Mouse (Mus musculus): ENCODE measurements around the gene Frmd3. TPM values are rescaled to one million over a fixed set of nuclear protein-coding genes. Genes with fewer than 3 reads are reported as not detected.
A peak's percentile ranks its signal among the peaks of the same experiment; 100 is the strongest.
"Not testable (repeated sequence)": the region's sequence is repeated elsewhere in the genome, so short reads cannot be mapped to it uniquely, and the experiment has no call there.

Frmd3 gene
- under 1 TPM; 0.19 to 0.23 TPM for total RNA-seq (2021)
- long read RNA-seq, experiment 1 = 0 reads
- long read RNA-seq, experiment 2 = 0 reads

DNA sequence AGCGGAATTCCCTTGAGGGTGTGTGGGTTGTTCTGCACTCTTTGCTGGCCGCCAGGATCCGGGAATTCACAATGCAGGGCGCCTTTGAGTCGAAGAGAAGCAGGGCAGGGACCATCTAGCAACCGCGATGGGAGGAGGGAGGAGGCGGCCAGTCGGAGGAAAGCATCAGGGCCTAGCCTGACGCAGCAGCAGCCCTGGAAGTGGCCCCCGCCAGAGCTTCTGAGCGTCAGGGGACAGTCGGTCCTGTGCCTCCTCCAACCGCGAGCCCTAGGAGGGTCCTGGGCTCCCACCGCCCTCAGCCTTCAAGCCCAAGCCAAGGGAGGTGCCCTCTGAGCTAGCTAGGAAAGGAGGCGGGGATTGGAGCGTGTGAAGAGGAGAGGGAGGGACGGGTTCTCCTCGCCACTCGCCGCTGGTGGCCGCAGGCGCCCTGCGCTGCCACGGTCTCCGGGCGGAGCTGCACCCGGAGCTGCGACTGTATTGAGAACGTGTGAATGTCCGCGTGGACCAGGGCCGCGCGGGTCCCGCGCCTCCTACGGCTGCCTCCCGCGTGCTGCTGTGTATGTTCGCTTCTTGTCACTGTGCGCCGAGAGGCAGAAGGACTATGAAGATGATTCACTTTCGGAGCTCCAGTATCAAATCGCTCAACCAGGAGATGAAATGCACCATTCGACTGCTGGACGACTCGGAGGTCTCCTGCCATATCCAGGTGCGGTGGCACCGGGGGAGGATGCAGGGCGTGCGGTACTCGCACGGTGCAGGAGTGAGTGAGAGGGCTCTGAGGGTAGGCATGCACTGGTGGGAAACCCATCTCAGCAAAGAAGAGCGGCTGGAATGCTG, at the start of gene Frmd3:
Gene Frmd3 (plus strand): TSS at position 232 of the 837 bp plus-strand sequence.
- peak; percentile 6 to 25 for DNase-seq (ENCODE audit: low spot score in 2 of 2)

DNA sequence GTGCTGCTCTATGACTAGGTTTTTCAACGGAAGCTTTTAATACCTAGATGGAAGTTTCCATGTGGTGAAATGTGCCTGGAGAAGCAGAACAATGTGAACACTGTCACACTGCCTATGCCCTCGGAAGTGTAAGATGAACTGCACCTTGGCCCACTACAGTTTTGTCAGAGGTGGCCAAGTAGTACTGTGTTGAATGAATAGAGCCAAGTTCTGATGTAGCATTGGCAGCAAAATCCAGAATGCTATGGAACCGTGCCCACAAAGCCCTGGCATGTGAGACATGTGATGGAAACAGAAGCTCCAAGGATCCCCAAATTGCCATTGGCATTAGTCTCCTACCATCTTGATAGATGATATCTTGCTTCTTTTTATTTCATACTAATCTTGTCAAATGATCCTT, 32.8 kb upstream of the Frmd3 start:
- no peak for DNase-seq (ENCODE audit: low spot score in 2 of 2)

DNA sequence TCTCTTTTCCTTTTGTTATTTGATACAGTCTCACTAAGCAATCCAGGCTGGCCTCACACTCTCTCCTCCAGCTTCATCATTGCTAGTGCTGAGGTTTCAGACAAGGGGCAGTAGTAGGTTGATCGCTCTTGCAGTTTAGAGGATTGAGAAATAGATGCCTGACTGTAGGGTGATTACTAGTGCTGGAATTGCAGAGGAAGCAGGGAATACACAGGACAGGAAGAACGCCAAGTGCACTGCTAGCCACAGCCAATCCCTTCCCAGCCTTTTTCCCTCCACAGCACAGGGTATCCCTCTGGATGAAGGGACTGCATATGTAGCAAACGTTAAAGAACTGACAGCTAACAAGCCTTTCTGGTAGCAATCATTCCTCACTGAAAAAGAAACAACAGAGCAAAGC, 965 bp upstream of the Frmd3 start:
- DNase-seq (ENCODE audit: low spot score in 2 of 2) = no peak

DNA sequence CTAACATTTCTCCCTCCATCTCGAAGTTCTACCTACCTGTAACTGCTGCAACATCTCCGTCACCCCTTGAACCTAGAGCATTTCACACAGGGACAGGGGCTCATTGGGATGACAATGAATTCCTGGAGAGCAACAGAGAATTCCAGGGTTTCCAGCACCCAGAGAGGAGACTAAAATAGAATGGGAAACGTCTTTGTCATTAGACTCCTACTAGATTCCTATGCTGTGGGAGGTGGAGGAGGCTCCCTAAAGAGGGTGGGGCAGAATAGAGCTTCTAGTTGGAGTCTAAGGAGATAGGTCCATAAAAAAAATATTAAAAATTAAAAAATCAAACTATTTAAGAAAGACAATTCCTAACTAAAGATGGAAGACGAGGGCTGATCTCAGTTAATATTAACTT, 542 bp upstream of the Frmd3 start:
- DNase-seq (ENCODE audit: low spot score in 2 of 2) = no peak

DNA sequence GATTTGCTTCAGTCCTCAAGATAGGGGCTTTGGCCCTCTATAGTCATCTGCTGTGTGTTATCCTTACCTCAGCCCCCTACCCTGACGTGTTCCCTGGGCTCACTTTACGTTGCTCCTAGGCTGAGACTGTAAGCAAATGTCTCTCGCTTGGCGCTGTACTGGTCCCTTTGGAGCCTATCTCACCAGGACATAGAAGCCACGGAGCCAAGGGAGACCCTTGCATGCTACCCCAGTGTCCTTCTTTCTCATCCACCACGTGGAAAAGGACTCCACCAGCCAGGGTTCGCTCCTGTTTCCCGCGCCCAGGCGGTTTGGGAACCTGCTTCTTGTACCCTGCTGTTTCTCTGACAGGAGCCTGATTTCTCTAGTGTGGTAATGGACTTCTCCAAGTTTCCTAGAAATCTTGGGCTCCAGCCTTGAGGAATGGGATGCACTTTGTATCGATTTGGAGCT, 832 bp downstream of the Frmd3 start:
- DNase-seq (ENCODE audit: low spot score in 2 of 2) = no peak

DNA sequence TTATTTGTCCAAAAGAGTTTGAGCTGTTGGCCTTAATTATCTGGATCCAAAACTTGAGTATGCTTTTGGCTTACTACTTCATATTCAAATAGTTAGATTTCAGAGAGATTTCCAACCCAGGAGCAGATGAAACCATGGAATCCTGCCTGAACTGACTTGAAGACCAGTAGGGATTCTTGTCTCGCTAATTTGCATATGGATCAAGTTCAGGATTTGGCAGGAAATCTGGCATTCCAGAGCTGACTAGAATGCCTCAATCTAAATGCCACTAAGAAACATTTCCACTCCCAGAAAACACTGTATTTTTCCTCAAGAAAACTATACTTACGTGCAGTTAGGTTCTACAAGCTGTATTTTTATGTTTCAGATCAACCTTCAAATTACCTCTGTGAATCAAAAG, 6.8 kb downstream of the Frmd3 start:
- no peak for DNase-seq (ENCODE audit: low spot score in 2 of 2)

DNA sequence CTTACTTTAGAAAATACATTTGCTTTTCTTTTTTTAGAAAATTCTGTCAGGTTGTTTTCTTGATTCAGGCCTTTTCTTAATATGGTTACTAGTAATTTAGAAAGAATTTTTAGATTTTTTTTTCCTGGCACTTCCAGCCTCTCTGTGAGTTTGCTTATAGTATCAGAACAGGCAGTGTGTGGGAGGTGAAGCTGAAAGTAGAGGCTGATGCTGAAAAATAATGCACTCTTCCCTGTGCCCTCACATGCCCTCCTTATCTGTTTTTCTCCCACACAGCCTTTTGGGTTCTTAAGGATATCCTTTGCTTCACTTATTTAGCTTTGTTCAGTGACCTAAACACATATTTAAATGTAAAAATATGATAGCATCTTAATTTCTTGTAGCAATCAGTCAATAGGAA, 30.0 kb downstream of the Frmd3 start:
- DNase-seq (ENCODE audit: low spot score in 2 of 2) = no peak

DNA sequence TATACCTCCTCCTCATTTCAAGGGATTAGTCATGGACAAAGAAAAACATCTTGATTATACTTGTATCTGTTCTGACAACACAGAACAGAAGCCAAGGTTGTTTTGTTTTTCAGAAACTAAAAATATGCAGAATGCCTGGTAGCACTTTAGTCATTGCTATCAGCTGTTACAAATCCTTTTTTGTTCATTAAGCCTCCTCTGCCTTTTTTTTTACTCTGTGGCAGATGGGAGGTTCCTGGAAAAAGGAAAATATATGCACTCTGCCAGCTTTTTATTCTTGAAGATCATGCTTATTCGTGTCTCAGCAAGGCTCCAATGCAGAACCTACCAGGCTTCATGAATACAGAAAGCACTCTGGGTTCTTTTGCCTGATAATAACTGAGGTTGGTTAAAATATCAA, 38.5 kb downstream of the Frmd3 start:
- no peak for DNase-seq (ENCODE audit: low spot score in 2 of 2)

DNA sequence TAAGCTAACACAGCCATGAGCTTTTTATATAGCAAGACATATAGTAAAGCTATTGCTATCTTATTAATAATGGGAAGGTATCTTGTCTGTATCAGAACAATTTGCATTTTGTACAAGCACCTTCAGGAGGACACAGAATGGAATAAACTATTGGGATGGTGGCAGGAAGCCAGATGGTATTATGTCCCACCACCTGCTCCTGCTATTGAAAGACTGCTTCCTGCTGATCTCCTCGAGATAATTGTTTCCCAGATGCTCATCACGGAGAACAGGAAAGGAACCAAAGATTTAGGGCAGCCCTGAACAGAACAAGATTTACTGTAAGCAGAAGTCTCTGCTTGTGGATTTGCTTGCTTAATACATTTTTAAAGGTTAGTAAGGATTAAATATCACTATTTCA, 63.5 kb downstream of the Frmd3 start:
- DNase-seq (ENCODE audit: low spot score in 2 of 2) = no peak

DNA sequence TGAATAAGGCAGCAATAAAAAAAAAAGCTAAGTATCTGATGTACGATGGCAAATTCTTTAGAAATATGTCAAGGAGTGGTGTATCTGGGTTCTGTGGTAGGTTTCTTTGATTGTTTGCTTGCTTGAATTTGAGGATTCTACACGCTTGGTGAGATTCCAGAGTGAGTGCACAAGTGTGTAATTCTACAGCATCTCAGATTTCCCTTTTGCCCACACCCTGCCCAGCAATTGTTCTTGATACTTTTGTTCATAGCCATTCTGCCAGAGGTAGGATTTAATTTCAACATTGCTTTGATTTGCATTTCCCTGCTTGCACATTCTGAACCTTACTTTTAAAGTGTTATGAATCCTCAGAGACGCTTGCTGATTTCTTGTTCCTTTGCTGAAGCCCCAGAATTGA, 97.6 kb downstream of the Frmd3 start:
- DNase-seq (ENCODE audit: low spot score in 2 of 2) = no peak

DNA sequence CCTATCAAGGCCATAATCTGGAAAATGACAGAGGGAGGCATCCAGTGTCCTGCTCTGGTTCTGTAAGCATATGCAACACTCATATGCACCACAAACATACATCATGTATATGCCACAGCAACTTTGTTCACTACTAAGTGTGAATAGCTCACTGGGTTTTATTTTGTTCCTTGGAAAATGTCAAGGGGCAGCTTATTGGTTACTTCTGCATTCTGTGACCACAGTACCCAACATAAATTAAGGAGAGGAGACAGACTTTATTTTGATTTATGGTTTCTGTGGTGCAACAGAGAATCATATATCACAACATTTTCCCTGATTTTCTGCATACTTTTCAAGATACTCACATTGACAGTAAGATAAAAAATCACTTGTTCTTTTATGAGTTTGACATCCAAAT, 178.3 kb downstream of the Frmd3 start:
- no peak for DNase-seq (ENCODE audit: low spot score in 2 of 2)

DNA sequence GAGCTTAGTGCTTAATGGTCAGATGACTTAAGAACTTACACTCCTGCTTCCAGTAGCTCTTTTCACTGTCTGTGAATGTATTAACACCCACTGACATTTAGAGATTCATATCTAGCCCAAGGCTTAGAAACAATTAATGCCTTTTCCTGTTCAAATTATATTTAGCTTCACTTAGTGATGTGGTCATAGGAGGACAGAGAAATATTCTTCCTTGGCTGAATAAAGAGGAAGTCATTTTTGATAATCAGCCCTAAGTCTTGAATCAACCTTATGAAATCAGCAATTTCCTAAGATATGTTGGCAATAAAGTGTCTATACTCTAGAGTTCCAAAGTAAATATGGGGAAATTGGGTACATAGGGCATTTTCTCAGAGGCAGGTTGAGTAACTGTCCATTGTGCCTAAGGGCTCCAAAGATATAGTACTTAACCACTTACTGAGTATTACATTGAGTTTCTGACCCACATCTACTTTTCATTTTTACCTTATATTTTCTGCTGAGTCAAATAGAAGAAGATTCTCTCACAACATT, 188.1 kb downstream of the Frmd3 start:
- DNase-seq (ENCODE audit: low spot score in 2 of 2) = no peak

DNA sequence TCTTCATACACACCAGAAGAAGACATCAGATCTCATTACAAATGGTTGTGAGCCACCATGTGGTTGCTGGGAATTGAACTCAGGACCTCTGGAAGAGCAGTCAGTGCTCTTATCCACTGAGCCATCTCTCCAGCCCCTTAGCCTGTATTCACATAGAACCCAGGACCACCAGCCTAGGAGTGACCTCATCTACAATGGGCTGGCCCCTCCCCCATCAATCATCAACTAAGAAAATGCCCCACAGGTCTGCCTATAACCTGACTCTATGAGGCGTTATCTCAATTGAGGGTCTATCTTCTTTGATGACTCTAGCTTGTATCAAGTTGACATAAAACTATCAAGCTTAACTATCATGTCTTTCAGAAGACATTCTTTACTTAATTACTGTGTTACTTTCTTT, 208.5 kb downstream of the Frmd3 start:
- not testable (repeated sequence) for DNase-seq (ENCODE audit: low spot score in 2 of 2)

DNA sequence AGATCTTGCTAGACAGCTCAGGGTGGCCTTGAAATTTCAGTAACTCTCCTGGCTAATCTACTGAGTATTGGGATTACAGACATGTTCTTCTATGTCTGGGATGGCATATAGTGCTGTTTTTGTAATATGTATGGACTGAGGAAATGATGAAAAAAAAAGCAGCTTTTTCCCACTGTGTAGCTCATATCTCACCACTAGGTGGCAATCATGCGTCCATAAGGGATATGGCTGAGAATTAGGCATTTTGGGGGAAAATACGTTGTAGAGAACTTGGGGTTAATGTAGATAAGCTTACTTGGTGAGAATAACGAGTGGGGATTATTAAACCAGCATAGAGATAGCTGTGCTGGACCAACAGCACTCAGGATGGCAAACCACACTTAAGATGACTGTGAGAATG, 209.1 kb downstream of the Frmd3 start:
- no peak for DNase-seq (ENCODE audit: low spot score in 2 of 2)

DNA sequence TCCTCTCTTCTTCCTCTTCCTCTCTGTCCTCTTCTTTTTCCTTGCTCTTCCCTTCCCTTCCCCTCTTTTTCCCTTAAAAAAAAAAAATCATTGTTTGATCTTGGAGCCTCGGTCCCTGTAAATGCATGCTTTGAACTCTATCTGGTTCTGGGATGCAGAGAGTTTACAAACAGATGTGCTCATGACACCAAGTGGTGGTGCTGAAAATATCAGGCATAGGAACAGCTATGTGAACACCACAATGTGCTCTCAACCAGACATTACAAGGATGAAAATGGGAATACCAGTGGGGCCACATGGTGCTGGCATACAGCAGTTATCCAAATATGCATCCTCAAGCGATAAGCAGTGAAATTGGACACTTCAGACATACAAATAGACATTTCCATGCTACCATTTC, 211.0 kb downstream of the Frmd3 start:
- DNase-seq (ENCODE audit: low spot score in 2 of 2) = no peak

DNA sequence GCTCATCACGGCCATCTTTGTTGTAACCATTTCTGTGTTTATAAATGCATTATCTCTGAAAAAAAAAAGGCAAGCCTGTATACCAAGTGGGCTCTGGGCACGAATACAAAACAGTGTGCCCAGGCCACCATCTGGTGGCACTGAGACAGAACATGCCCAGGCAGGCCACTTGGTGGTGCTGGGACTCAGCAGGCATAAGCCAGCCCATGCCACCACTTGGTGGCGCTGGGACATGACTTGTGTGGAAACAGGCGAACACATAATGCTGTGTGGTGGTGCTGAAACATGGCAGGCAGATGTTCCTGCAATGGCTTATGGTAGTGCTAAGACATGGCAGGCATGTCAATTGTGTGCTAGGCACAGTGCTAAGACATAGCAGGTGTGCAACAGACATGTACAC, 217.8 kb downstream of the Frmd3 start:
- DNase-seq (ENCODE audit: low spot score in 2 of 2) = no peak

DNA sequence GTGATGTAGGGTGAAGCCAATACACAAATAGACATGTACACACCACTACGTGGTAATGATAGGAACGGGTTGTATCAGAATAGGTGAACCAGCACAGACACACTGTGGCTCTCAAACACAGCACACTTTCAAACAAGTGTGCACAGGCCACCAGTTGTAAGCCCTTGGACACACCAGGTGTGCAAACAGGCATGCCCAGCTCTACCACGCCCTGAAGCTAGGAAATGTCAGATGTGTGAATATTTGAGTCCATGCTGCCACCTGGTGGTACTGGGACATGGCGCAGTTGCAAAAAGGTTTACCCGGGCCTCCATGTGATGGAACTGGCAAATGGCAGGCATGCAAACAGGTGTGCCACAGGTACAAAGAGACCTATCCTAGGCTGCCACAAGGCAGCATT, 218.2 kb downstream of the Frmd3 start:
- DNase-seq (ENCODE audit: low spot score in 2 of 2) = peak; percentile 26 to 42

DNA sequence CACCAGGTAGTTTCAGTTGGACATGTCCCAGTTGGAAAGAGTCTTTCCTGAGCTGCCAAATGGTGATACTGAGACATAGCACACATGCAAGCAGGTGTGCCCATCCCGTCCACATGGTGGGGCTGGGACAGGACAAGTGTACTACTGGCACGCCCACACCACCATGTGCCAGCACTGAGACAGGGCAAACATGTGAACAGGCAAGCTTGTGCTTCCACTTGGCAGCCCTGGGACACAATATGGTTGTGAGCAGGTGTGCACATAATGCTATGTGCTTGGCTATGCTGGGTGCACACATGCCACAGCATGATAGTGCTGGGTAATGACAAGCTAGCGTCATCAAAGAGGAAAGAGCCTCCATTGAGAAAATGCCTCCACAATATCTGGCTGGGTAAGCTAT, 220.3 kb downstream of the Frmd3 start:
- no peak for DNase-seq (ENCODE audit: low spot score in 2 of 2)

DNA sequence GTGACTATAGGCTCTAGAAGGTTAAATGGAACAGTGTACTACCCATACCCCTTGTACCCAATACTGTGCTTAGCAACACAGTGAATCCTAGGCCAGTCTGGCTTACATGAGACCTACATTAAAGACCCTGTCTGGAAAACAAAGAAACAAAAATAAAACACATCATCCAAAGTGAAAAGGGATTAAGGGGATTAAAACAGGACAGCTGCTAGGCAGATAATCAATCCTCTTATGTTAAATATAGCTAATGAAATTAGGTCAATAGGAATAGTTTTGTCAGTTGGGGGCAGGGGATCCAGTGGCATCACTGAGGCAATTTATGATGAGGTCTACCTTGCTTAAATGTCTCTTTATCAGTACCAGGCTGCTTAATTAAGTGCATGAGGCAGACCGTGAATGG, 228.9 kb downstream of the Frmd3 start, which contains the start of gene Kdm4c:
Gene Kdm4c (plus strand): TSS at position 322 of the 400 bp plus-strand sequence.
- DNase-seq (ENCODE audit: low spot score in 2 of 2) = no peak

All from adrenal gland, adult 18-20 months (tissue).